Mouse (Mus musculus) limb, embryonic 14.5 days (tissue): ENCODE results near the gene Zmynd15. TPM values are rescaled to one million over a fixed set of nuclear protein-coding genes. Genes with fewer than 3 reads are reported as not detected.
A peak's percentile ranks its signal among the peaks of the same experiment; 100 is the strongest.

Experiments used
- ATAC-seq: fragments of 200-750 bp; cut with Nextera tagmentation; 2 replicates; pipeline ENCODE4 v1.8.0; 2017; ENCODE audit warnings: low read depth, moderate number of reproducible peaks, moderate TSS enrichment; ENCODE audit not compliant: low FRiP score
- DNase-seq: peaks from one replicate; pipeline ENCODE4 v3.0.0-alpha.2; 2015; ENCODE audit warnings: low spot score
- H3K27ac ChIP-seq: fragments of 300-500 bp; sonication (generic); replicated peaks from 2 replicates; pipeline ENCODE4 v1.5.1; 2014; ENCODE audit warnings: low read depth, mild to moderate bottlenecking, low read length, moderate library complexity, mixed read lengths
- H3K27me3 ChIP-seq: fragments of 300-500 bp; sonication (generic); 2 replicates; pipeline ENCODE4 v1.6.1; 2014; ENCODE audit warnings: low read length, mixed read lengths; ENCODE audit not compliant: control insufficient read depth, insufficient read depth
- H3K36me3 ChIP-seq: fragments of 300-500 bp; sonication (generic); 2 replicates; pipeline ENCODE4 v1.6.1; 2014; ENCODE audit warnings: mild to moderate bottlenecking, low read length, moderate library complexity, mixed read lengths; ENCODE audit not compliant: control insufficient read depth, insufficient read depth
- H3K4me1 ChIP-seq: fragments of 300-500 bp; sonication (generic); 2 replicates; pipeline ENCODE4 v1.6.1; 2014; ENCODE audit warnings: antibody characterized with exemption, low read length, mixed read lengths; ENCODE audit not compliant: control insufficient read depth, insufficient read depth
- H3K4me2 ChIP-seq: fragments of 300-500 bp; sonication (generic); replicated peaks from 2 replicates; pipeline ENCODE4 v1.6.1; 2014; ENCODE audit warnings: low read depth, mild to moderate bottlenecking, low read length, moderate library complexity; ENCODE audit not compliant: severe bottlenecking
- H3K4me3 ChIP-seq: fragments of 300-500 bp; sonication (generic); replicated peaks from 2 replicates; pipeline ENCODE4 v1.5.1; 2014; ENCODE audit warnings: low read length
- H3K9ac ChIP-seq: fragments of 300-500 bp; sonication (generic); 2 replicates; pipeline ENCODE4 v1.6.1; 2014; ENCODE audit warnings: mild to moderate bottlenecking, low read depth, low read length, moderate library complexity; ENCODE audit not compliant: severe bottlenecking
- H3K9me3 ChIP-seq: fragments of 300-500 bp; sonication (generic); 2 replicates; pipeline ENCODE4 v1.6.1; 2016; ENCODE audit warnings: low read length; ENCODE audit not compliant: control insufficient read depth
- POLR2A ChIP-seq: fragments of 200-500 bp; IDR thresholded peaks from 2 replicates; pipeline ENCODE4 v1.8.0; 2012; ENCODE audit warnings: inconsistent platforms, mild to moderate bottlenecking, moderate library complexity, borderline replicate concordance; ENCODE audit not compliant: insufficient read depth, insufficient read length; ENCODE audit errors: extremely low read depth
- WGBS: fragments of 180-500 bp; shearing (Covaris S2); extraction: QIAGEN DNeasy Blood & Tissue Kit; methylation state at CpG from one replicate; pipeline ENCODE4 v1.1.7; 2014; 5-methylcytosine and 5-hydroxymethylcytosine counted together
- polyA plus RNA-seq, 2 experiments: library from polyadenylated mRNA; depleted of rRNA in 1 of 2; stranded (reverse) in 1 of 2; unstranded in 1 of 2; fragments of >200 nt; fragmentation: Nextera tagmentation in 1 of 2; extraction: Ambion mirVana in 1 of 2; gene quantifications; 2 replicates each; pipeline versions ENCODE4 v1.2.1 to v1.2.3; 2012 to 2014

Gene Zmynd15
- polyA plus RNA-seq, 2 experiments, result 0.92 to 1.1 TPM

DNA sequence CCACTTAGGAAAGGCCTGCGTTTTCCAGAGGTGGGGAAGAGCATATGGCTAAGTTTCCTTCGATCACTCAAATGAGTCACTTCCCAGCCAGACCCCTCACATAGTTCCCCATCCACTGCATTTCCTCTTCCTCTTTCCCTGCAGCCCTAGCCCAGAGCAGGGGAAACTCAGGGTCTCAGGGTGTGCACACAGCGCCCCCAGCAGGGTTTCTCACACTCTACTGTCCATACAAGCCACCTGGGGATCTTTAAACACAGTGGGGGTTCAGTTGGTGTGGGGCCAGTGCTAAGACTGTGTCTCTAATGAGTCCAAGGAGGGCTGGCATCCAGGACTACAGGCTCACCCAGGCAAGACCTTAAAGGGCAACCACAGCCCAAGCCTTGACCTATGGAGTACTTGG lies 12.5 kb upstream of the Zmynd15 start:
- Histone ChIP-seq H3K27ac (no peak overlapping the region), H3K4me2 (no peak overlapping the region), H3K36me3 (no peaks in the 10 kb centered on the region), H3K9me3 (no peaks in the 10 kb centered on the region), H3K4me1 (no peaks in the 10 kb centered on the region), H3K9ac (no peak overlapping the region), H3K4me3 (no peak overlapping the region), H3K27me3 (no peaks in the 10 kb centered on the region)
- 46% methylated on average over 3 of the region's 3 CpGs for WGBS
- TF ChIP-seq POLR2A, result no peak
- no peak for ATAC-seq
- no peak for DNase-seq

DNA sequence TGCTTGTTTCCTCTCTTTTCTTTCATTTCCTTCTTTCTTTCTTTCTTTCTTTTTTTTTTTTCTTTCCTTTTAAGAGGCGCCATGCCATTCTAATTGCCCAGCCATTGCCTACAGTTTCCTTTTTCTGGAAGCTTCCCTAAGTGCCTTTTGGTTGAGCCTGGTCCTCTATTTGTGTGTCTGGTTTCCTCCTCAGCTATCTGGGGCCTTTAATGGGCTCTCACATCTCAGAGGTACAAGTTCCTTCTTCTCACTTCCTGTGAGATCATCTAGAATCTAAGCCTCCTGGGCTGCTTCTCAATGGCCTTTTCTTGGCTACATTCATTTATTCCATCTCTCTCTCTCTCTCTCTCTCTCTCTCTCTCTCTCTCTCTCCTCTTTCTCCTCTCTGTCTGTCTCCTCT lies 11.9 kb upstream of the Zmynd15 start:
- no peaks in the 10 kb centered on the region for H3K36me3 ChIP-seq
- H3K4me1 ChIP-seq, result no peaks in the 10 kb centered on the region; the same call in 1 of the 2 replicates
- no peak for DNase-seq
- no peak overlapping the region for H3K4me3 ChIP-seq
- no peaks in the 10 kb centered on the region for H3K27me3 ChIP-seq
- ATAC-seq, result no peak
- no peak overlapping the region for H3K9ac ChIP-seq
- no peak overlapping the region for H3K27ac ChIP-seq
- 67% methylated on average over 1 of the region's 1 CpGs for WGBS
- no peak for TF ChIP-seq POLR2A
- no peak overlapping the region for H3K4me2 ChIP-seq
- no peaks in the 10 kb centered on the region for H3K9me3 ChIP-seq

DNA sequence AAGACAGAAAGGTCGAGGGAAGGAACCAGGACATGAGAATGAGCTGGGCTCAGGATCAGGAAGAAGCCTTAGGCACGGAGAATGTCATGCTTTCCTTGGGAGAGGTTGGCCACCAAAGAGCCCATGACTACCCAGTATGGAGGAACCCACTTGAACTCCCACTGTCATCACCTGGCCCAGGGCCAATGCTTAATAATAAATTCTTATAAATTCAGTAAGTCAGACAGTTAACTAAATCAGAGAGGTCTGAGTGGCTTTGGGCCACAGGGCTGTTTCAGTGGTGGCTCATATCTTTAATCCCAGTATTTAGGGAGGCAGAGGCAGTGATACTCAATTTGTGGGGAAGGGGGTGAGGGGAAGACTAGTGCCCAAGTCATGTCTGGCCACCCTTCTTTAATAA lies 8.3 kb upstream of the Zmynd15 start:
- ATAC-seq (no peak), DNase-seq (no peak)
- Histone ChIP-seq H3K9me3 (no peaks in the 10 kb centered on the region), H3K9ac (no peak overlapping the region), H3K27me3 (no peaks in the 10 kb centered on the region), H3K4me3 (no peak overlapping the region), H3K4me2 (peak overlapping the region; percentile 51; the same call in 1 of the 2 replicates), H3K36me3 (peaks cover 6% of the 10 kb centered on the region), H3K4me1 (peaks cover 6% of the 10 kb centered on the region), H3K27ac (no peak overlapping the region)
- WGBS, result 87% methylated on average over 2 of the region's 2 CpGs
- no peak for TF ChIP-seq POLR2A

DNA sequence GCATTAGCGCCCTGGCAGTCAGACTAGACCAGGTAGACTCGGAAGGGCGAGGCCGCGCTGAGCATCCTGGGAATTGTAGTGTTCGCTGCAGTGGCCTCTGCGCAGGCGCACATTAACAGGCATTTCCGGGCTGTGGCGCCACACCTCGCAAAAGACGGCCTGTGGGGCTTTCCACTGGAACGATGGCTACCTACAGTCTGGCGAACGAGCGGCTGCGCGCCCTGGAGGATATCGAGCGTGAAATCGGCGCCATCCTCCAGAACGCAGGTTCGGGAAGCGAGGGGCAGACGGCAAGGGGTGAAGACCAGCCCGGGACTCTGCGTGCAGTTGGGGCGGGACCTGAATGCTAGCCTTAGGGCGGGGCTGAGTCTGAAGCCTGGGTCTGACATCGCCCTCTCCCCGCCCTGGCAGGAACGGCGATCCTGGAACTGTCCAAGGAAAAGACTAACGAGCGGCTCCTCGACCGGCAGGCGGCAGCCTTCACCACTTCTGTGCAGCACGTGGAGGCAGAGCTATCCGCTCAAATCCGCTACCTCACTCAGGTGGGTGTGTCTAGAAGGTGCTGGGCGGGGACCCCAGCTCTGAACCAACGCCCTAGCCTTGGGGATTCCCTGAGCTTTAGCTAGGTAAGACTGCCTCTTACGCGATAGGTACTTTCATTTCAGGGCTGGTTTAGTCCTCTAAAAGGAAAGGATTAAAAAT lies 7.3 kb upstream of the Zmynd15 start, which contains the start of gene Med11:
Gene Med11 (plus strand): TSS at position 123 of the 702 bp plus-strand sequence.
- Histone ChIP-seq H3K4me2 (peak within 1 kb of the TSS; percentile 51), H3K9ac (peak within 1 kb of the TSS; percentile 74), H3K27me3 (no peaks in the 10 kb centered on the region), H3K4me3 (peak within 1 kb of the TSS; percentile 70), H3K4me1 (peaks cover 6% of the 10 kb centered on the region), H3K36me3 (peaks cover 6% of the 10 kb centered on the region), H3K9me3 (no peaks in the 10 kb centered on the region), H3K27ac (peak within 1 kb of the TSS; percentile 96)
- ATAC-seq (peak; percentile 98), DNase-seq (peak; percentile 97)
- TF ChIP-seq POLR2A, result peak; percentile 60; the same call in 1 of the 2 replicates
- under 1% methylated on average over 45 of the region's 46 CpGs for WGBS

DNA sequence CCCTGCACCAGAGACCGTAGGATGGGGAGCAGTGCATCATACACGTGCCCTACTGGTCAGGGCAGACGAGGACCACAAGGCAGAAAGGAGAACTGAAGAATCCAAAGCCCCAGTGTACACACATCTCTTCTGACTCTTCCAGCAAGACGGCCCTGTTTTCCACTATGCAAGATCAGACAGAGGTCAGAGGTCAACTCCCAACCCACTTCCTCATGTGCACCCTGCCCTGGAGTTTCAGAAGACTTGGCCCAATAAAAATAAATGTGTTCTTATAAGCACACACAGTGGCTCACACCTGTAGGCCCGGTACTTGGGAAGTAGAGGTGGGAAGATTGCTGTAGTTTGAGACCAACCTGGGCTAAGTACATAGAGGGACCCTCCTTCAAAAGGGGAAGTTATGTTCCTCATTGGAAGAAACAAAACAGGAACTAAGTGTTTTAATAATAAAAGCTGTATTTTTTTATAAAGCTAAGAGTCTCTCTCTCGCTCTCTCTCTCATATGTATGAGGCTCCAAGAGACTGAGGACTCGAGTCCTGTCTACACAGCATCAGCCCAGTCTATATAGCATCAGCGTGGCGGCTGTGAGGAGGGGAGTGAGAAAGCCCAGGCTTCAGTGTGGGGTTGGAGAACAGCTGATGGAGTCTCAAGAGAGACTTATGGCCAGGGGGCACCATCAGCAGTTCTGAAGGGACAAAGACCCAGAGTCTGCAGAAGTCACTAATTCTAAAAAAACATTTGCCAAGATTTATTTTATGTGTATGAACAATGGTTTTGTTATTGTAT lies 5.8 kb upstream of the Zmynd15 start:
- DNase-seq (no peak), ATAC-seq (no peak)
- Histone ChIP-seq H3K27ac (no peak overlapping the region), H3K4me1 (peaks cover 7% of the 10 kb centered on the region), H3K27me3 (peaks cover under 1% of the 10 kb centered on the region; the same call in 1 of the 2 replicates), H3K4me3 (no peak overlapping the region), H3K9ac (no peak overlapping the region), H3K36me3 (peaks cover 6% of the 10 kb centered on the region), H3K4me2 (no peak overlapping the region), H3K9me3 (no peaks in the 10 kb centered on the region)
- WGBS, result 86% methylated on average over 9 of the region's 9 CpGs
- TF ChIP-seq POLR2A, result no peak
